Mouse (Mus musculus): ENCODE results near the gene Aqp8. TPM values are rescaled to one million over a fixed set of nuclear protein-coding genes. Genes with fewer than 3 reads are reported as not detected.
A peak's percentile ranks its signal among the peaks of the same experiment; 100 is the strongest.

Aqp8 gene
- total RNA-seq (2017): not detected in 2 replicates

DNA sequence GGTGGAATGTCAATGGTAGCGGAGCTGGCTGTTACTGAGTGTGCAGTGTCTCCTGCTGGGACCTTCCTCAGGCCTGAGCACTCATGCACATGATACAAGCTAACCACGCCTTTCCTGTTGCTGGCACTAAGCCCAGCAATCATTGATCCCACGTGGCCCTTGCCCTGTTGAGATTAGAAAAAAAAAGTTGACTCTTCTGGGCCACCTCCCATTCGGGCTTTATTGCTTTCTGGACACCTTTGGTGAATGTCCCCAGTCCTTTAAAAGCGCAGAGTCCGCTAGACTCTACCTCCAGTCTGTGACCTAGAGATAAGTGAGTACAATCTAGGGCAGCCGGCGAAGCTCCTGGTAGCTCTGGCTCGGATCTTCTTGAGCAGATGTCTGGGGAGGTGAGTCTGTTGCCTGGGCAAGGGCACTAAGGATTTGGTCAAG, at the start of gene Aqp8:
Gene Aqp8, plus strand, starts transcription at position 222 of the 432 bp plus-strand sequence.
- peak; percentile 77 for ATAC-seq (replicated peaks; ENCODE audit: low read depth, poor library complexity, severe bottlenecking)

DNA sequence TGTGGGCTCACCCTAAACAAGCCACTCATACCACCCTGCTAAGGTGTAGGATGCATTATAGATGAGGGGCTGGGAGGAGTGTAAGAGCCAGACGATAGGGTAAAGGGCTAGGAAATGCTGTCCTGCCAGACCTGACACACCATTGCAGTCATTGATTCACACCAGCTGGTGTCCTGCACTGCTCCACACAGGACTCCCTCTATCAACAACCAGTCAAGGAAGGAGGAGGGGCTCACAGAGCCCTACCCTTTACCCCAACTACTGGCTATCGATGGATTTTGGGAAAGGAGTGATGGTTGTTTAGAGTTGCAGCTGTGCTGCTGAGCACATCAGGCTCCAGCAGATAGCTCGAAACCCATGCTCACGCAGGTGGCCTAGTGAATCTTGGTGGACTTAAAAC, 45.3 kb upstream of the Aqp8 start:
- no peak for ATAC-seq (replicated peaks; ENCODE audit: low read depth, poor library complexity, severe bottlenecking)

DNA sequence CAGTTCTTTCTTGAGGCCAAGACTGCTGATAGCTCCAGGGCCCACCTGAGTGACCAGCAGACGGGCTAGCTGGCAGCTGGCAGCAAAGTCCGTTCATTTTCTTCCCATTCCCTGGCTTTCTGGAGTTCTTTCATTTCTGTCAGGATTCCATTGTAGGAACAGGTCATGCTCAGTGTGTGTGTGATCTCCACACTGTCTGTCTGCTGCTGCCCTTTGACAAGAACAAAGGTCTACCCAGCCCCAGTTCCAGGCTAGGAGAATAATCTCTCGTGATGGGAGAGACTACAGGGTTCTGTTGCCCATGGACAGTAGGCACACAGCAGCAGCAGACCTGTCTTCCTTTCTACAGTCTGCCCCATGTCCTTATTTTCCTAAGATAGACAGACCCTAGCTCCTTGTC, 44.4 kb upstream of the Aqp8 start:
- no peak for ATAC-seq (replicated peaks; ENCODE audit: low read depth, poor library complexity, severe bottlenecking)

DNA sequence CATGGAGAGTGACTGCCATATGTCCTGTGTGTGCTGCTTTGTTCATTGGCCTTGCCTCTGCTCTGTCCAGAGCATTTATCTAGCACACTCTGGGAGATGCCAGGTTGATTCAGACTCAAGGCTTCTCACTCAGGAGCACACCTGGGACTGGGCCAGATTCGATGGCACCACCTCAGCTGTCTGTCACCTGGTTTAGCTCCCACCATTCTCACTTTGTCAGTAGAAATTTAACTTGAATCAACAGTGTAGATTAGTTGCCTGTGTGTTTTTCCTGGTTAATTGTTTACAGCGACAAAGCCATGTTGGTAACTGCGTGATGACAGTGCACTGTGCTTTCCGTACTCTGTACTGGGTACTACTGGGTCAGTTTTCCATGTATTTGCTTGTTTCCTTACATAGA, 42.1 kb upstream of the Aqp8 start:
- ATAC-seq (replicated peaks; ENCODE audit: low read depth, poor library complexity, severe bottlenecking): no peak

DNA sequence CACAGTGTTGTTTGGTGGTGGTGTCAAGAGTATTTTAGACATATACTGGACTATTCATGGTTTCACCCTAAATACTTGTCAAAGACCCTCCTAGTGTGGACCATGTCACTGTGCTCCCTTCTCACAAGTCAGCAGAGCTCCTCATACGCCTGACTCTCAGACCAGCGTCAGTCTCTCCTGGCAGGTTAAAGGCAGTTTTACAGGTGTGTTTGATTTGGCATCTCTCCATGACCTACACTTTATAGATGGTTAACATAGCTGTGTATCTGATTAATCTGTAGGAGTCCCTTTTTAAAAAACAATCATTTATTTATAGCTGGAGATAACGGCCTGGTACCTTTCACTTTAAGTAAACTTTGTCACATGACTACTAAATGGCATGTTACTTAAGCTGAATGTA, 40.1 kb upstream of the Aqp8 start:
- no peak for ATAC-seq (replicated peaks; ENCODE audit: low read depth, poor library complexity, severe bottlenecking)

DNA sequence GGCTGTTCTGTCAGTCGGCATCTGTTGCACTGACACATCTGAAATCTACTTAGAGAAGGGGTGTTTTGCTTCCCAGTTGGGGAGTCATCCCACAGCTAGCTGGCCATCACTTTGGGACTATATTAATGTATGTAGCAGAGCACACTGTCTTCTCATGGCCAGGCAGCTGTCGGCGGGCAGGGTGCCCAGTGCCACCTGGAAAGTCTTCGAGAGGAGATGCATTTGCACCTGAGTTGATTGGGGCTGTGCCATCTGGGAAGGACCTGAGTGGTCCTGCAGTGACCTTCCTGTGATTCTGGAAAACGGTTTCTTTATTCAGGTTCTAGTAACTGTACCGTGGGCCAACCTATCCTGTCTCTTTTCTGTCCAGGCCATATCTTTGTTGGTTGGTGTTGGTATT, 37.8 kb upstream of the Aqp8 start:
- ATAC-seq (replicated peaks; ENCODE audit: low read depth, poor library complexity, severe bottlenecking): no peak

DNA sequence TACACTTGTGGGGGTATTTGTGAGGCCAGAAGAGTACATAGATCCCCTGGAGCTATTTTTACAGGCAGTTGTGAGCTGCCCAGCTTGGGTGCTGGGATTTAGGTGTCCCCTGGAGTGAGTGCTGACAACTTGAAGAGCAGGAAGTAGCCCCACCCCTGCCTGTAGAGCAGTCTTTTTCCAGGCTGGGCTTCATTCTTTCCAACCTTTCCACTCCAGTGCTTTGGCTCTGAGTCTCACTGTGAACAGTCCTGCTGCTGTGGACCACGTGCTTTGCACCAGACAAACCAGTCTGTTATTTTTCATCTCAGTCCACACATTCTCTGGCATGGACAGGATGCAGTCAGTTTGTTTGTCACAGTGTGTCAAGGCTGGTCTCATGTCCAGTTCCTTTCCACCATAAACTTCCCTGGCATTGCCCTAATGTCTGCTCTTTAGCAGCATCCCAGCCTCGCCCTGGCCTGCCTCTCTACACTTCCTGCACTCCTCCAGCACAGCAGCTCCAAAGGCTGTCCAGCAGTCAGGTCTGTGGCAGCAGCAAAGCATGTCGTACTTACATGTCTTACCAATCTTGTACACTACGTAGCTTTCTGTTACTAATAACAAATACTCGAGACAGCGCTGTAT, 36.8 kb upstream of the Aqp8 start:
- no peak for ATAC-seq (replicated peaks; ENCODE audit: low read depth, poor library complexity, severe bottlenecking)

DNA sequence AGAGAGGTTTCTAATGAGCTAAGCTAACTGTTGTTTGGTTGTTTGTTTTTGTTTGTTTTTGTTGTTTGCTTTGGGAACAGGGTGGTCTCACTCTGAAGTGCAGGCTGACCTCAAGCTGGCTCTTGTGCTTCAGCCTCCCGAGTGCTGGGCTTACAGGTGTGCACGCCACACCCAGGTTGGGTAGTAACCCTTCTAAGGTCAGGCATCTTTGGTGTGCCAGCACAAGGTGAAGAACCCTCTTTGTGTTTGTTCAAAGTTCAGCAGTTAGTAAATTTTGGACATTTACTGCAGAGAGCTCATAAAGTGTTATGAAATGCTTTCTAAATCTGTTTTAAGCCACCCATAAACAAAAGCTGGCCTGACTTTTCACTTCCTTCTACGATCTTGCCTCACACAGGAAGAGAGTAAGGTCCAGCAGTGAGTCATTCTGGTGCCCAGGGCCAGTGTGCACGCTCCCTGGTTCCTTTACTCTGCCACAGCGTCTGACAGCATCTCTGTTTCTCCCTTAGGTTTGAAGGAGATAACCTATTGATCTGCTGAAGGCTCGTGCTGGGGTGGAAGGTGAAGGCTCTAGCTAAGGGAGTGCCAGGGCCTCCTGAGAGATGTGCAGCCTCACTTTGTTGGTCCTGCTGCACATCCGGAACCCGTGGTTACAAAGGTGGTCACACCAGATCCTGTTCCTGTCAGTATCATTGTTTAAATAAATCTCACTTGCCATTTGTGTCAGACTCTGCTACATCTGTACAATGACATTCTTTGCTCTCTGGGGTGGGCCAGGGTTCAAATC, 32.3 kb upstream of the Aqp8 start:
- peak; percentile 87 for ATAC-seq (replicated peaks; ENCODE audit: low read depth, poor library complexity, severe bottlenecking)

DNA sequence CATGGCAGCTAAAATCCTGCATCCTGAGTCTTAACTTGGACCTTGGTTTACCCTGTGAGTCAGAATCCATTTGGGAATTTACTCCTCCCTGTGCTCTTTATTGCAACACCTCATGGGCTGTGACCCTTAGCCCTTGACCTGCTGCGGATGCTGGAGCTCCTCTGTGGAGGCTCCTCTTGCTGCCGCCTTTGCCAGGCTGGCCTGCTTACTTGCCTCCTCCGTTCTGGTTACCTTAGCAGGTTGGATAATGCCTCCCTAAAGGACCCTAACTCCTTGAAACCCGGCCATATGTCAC, 31.7 kb upstream of the Aqp8 start:
- no peak for ATAC-seq (replicated peaks; ENCODE audit: low read depth, poor library complexity, severe bottlenecking)

DNA sequence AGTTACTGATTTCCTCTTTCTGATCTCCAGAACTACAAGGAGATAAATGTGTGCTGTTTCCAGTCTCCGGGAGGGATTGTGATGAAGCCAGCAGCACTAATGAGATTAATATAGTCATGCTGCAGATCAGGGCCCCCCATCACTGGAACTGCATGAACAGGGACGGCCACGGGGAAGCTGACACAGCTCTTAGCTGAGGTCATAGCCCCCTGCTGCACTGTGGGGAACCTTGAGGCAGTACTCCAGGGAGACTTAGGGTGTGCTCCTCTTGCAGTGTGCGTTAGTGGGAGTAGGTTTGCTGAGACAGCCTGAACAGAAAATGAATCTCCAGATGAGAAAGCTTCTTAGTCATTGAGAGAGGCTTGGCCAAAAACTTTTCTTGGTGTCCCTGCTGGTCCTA, 30.9 kb upstream of the Aqp8 start:
- no peak for ATAC-seq (replicated peaks; ENCODE audit: low read depth, poor library complexity, severe bottlenecking)

DNA sequence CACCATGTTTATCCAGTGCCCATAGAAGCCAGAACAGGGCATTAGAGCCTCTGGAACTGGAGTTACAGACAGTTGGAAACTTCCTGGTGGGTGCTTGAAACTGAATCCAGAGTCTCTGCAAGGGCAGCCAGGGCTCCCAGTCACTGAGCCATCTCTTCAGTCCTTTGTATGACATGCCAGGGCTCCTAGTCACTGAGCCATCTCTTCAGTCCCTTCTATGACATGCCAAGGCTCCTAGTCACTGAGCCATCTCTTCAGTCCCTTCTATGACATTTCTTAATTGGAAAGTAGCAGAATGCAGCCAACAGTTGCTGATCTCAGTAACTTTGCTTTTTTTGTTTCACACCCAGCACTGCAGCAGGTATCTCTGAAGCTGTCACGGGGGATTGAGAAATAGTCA, 20.0 kb upstream of the Aqp8 start:
- ATAC-seq (replicated peaks; ENCODE audit: low read depth, poor library complexity, severe bottlenecking): no peak

DNA sequence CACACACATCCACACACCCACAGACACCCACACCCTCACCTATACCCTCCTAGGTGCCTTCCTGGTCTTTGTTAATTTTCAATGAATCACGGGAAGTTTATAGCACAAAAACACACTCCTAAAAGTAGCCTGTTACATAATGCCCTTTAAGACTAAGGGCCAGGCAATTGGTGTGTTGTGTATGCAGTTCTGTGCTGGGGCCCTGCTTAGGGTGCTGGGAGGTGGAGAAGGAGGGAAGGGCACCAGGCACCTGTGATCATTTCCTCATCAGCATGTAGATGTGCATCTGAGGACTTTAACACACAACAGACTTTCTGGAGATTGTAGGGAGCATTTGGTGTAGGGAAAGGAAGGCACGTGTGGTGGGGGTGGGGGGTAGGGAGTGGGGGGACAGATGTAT, 13.3 kb upstream of the Aqp8 start:
- ATAC-seq (replicated peaks; ENCODE audit: low read depth, poor library complexity, severe bottlenecking): no peak

DNA sequence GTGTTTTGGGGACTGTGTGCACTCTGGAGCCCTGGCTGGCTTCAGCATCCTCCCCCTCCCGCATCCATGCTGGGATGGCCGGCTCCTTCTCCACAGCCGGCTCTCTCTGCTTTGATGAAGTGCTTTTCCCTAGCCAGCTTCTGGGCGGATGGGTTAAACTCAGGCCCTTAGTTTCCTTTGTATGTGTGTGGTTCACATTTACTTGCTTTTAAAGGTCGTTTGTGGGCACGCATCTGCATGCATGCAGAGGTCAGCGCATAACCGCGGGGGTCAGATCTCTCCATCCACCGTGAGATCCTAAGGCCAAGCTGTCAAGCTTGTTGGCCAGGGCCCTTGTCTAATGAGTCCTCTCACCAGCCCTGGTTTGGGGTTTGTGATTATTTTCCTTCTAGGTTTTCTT, 12.4 kb upstream of the Aqp8 start:
- ATAC-seq (replicated peaks; ENCODE audit: low read depth, poor library complexity, severe bottlenecking): no peak

DNA sequence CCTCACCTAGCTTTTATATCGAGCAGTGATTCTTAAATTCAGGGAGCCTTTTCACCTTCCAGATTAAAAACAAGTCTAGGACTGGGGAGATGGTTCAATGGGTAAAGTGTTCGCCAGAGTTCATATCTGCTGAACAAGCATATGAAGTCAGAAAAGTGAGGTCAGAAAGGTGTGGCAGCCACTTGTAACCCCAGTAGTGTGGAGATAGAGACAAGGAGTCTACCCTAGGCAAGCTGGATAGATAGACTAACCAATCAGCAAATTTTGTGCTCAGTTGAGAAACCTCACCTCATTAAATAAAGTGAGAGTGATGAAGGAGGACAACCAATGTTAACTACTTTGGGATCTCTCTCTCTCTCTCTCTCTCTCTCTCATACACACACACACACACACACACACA, 11.6 kb upstream of the Aqp8 start:
- ATAC-seq (replicated peaks; ENCODE audit: low read depth, poor library complexity, severe bottlenecking): no peak

DNA sequence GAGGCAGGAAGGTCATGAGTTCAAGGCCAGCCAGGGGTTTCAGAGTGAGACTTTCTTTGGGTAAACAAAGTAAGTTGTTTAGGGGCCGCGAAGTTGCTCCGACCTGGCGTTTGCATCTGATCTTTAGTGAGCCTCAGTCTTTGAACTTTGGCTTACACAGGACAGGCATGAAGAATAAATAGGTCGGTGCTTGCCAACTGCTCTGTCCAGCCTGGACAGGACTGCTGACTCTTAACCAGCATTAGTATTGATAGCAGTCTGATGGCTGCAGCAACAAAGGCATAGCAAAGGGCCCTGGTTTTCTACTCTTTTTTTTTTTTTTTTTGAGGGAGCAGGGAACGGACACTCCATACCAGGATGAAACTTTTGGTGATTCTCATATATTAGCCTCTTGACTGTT, 9.5 kb upstream of the Aqp8 start:
- ATAC-seq (replicated peaks; ENCODE audit: low read depth, poor library complexity, severe bottlenecking): no peak

DNA sequence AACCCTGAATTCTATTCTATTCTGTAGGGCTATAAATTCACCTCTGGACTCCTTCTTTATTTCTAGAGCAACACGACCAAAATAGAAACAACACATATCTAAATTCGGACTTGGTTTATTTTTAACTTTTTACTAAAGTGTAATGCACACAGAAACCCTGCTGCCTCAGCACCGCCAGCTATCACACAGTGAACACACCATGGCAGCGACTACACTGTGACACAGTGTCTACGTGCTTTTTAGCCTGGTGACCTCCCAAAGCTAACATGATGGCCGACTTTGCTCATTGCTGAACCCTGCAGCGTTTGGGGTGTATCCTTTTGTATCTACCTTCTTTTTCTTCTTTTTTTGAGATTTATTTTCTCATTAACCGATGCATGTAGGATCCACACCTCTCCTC, 9.0 kb upstream of the Aqp8 start:
- ATAC-seq (replicated peaks; ENCODE audit: low read depth, poor library complexity, severe bottlenecking): no peak

DNA sequence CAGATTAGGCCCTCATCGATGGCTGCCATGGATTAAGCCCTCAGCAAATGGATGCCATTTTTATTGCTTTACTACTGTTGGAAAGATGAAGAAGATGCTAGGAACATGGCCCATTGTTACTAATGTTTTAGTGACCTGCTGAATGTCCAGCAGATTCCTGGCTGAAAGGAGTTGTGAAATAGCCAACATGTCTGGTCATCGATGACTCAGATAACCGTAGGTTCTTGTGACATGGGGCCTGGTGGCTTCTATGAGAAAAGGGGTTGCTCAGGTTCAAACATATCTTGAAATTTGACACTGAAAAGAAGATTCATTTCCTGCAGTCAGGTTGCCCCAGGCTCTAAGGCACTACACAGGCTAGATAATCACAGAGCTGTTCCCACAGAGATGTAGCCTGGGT, 7.0 kb upstream of the Aqp8 start:
- no peak for ATAC-seq (replicated peaks; ENCODE audit: low read depth, poor library complexity, severe bottlenecking)

DNA sequence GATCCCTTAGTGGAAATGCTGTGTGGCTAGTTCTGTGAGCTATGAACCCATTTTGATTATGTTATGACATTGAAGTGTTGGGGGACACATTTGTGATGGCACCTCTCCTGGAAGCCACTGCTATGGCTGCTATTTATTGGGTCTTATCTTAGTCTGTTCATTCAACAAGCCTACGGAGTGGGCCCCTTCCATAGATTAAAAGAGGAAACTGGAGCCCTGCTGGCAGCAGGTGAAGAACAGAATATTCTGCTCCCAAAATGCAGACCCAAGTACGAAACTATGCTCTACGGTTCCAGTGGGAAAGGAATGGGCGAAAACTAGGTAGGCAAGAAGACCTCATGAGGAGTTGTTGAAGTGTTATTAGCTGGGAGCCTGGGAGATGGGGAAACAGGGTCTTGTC, 3.8 kb upstream of the Aqp8 start:
- ATAC-seq (replicated peaks; ENCODE audit: low read depth, poor library complexity, severe bottlenecking): no peak

DNA sequence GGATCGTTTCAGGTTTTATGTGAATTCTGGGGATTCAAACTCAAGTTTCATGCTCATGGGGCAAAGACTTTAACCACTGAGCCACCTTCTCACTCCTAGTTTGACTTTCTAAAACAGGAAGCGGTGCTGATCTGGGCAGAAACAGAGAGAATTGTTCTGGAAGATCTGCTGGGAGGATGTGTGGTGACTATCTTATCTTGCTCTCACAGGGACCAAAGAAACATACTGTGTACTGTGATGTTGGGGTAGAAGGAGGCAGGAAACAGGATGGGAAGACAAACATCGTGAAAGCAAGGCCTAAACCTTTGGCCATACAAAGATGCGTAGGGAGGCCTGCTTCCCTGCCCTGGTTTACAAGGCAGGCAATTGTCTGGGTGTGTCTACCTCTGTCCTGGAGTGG, 2.8 kb upstream of the Aqp8 start:
- peak; percentile 60 for ATAC-seq (replicated peaks; ENCODE audit: low read depth, poor library complexity, severe bottlenecking)

DNA sequence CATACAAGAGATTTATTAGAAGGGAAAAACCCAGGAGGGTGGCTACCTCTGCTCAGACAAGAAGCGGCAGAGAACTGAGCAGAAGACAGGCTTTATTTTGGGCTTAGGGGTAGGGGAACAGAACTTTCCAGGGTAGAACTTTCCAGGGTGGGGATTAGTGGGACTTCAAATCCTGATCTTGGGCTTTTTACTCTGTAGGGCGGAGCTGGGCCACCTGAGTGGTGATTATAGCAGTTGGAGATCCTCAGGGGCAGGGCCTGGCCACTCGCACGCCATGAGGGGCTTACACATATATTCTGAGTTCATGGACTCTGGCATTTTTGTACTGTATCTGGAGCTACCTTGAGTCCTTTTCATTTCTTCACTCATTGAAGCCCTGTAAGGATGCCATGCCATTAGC, 775 bp upstream of the Aqp8 start:
- ATAC-seq (replicated peaks; ENCODE audit: low read depth, poor library complexity, severe bottlenecking): no peak

DNA sequence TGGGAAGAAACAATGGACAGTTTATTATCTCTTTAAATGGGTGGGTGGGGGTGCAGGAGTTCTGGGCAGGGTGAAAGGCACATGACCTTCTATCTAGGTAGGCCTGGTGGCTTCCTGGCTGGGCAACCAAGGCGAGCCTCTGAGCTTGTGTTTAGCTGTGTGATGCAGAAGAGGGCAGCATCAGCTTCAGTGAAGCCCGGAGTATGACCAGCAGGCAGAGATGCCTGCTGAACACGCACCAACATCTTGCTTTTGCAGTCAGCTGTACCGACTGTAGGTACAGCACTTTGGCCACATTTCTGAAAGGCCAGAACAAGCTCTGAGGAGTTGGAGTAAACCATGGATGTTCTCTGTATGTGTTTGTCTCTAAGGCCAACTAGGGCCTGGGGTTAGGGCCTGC, 1.5 kb downstream of the Aqp8 start:
- ATAC-seq (replicated peaks; ENCODE audit: low read depth, poor library complexity, severe bottlenecking): no peak

DNA sequence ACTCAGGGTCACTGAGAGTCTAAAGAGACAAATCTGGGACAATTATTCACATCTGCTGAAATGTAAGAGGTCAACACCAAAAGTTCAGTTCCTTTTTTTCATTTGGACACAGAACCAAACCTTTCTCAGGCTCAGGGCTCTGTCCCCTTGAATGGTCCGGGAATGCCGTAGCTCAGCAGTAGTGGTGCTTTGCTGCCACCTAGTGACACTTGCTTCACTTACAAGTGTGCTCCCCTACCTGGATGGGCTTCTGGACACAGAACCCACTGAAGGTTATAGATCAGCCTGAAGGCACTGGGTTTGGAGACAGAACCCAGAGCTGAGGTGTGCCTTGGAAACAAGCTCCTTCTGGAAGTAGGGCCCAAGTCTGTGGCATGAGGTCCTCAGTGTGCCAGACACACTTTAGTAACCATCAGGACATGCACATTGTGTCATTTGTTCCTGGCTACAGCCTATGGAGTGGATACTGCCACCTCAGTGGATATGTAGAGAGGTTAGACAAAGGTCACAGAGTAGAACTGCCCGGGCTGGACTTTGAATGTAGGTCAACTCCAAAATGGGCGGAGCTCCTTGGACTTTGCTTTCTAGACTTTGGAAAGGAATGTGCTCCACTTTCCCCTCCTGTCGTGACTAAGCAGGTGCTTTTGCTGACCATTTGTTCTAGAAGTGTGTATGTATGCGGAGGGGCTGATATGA, 3.7 kb downstream of the Aqp8 start:
- peak; percentile 66; the same call in 1 of the 2 replicates for ATAC-seq (replicated peaks; ENCODE audit: low read depth, poor library complexity, severe bottlenecking)

Measured in common myeloid progenitor, adult 5-6 weeks (primary cell).